Mouse (Mus musculus) cortical plate, adult 2 months (tissue): ENCODE measurements around the gene Cd300ld4. TPM values are rescaled to one million over a fixed set of nuclear protein-coding genes. Genes with fewer than 3 reads are reported as not detected.

Source experiments
- H3K27ac ChIP-seq: fragments of 200-500 bp; 2 replicates; pipeline ENCODE4 v1.5.1; 2012; ENCODE audit warnings: low read length, control low read depth, inconsistent platforms; ENCODE audit not compliant: insufficient read depth
- H3K4me1 ChIP-seq: fragments of 200-500 bp; 2 replicates; pipeline ENCODE4 v1.6.1; 2011; ENCODE audit warnings: low read length; ENCODE audit not compliant: control insufficient read depth, insufficient read depth
- H3K4me3 ChIP-seq: fragments of 200-500 bp; 2 replicates; pipeline ENCODE4 v1.5.1; 2011; ENCODE audit warnings: mild to moderate bottlenecking, low read length, control low read depth; ENCODE audit not compliant: insufficient read depth
- CTCF ChIP-seq: fragments of 200-500 bp; IDR thresholded peaks from 2 replicates; pipeline ENCODE4 v1.5.1; 2011; ENCODE audit warnings: mild to moderate bottlenecking, control low read depth, low read length; ENCODE audit not compliant: insufficient read depth; ENCODE audit errors: extremely low read depth
- POLR2A ChIP-seq: fragments of 200-500 bp; IDR thresholded peaks from 2 replicates; pipeline ENCODE4 v1.6.1; 2011; ENCODE audit warnings: mild to moderate bottlenecking, low read length, control low read depth; ENCODE audit not compliant: insufficient read depth; ENCODE audit errors: extremely low read depth
- polyA plus RNA-seq: library from polyadenylated mRNA; depleted of rRNA; stranded (reverse); fragments of >200 nt; gene quantifications from 2 replicates; pipeline ENCODE4 v1.2.3, GENCODE M21; 2012; rRNA removed

Gene Cd300ld4
- polyA plus RNA-seq, 1 experiment: 0.44 TPM

GRCm38 (mm10) chr11:114981866-114982265 lies 44.9 kb downstream of the Cd300ld4 start:
- Histone ChIP-seq H3K4me3 (no peak overlapping the region), H3K4me1 (no peaks in the 10 kb centered on the region), H3K27ac (no peak overlapping the region)
- TF ChIP-seq CTCF (no peak), POLR2A (no peak)

GRCm38 (mm10) chr11:114972726-114973125 lies 54.1 kb downstream of the Cd300ld4 start:
- TF ChIP-seq CTCF (no peak), POLR2A (no peak)
- Histone ChIP-seq H3K4me3 (no peak overlapping the region), H3K4me1 (no peaks in the 10 kb centered on the region), H3K27ac (no peak overlapping the region)

Other genes with a start within 250 kb of the Cd300ld4 start
- 50.7 and 56.1 TPM in 2 replicates for gene Btbd17, start 231.1 kb downstream of the Cd300ld4 start, polyA plus RNA-seq
- not detected in 2 replicates for gene Gpr142, start 228.1 kb downstream of the Cd300ld4 start, polyA plus RNA-seq
- gene Gprc5c, start 175.9 kb downstream of the Cd300ld4 start, polyA plus RNA-seq: 4.2 and 4.3 TPM in 2 replicates
- gene Cd300a, start 137.0 kb downstream of the Cd300ld4 start, polyA plus RNA-seq: 0.81 and 0.88 TPM in 2 replicates
- 0.08 and 0.13 TPM in 2 replicates for gene Cd300lb, start 92.6 kb downstream of the Cd300ld4 start, polyA plus RNA-seq
- not detected in 2 replicates for gene Cd300c, start 57.9 kb downstream of the Cd300ld4 start, polyA plus RNA-seq
- gene Cd300ld, start 37.1 kb downstream of the Cd300ld4 start, polyA plus RNA-seq: 0.10 and 0.11 TPM in 2 replicates
- gene Cd300c2, start 25.1 kb downstream of the Cd300ld4 start, polyA plus RNA-seq: 7.5 and 7.6 TPM in 2 replicates
- 0.32 TPM in 1 of 2 replicates, not detected in the other for gene Cd300ld2, start 10.8 kb downstream of the Cd300ld4 start, polyA plus RNA-seq
- 0.36 TPM in 1 of 2 replicates, not detected in the other for gene Cd300ld5, start 10.8 kb upstream of the Cd300ld4 start, polyA plus RNA-seq
- gene Cd300ld3, start 21.4 kb upstream of the Cd300ld4 start, polyA plus RNA-seq: 1.0 and 1.2 TPM in 2 replicates
- gene Cd300e, start 35.2 kb upstream of the Cd300ld4 start, polyA plus RNA-seq: 0.09 and 0.17 TPM in 2 replicates
- gene Rab37, start 64.4 kb upstream of the Cd300ld4 start, polyA plus RNA-seq: 2.5 and 2.9 TPM in 2 replicates
- 0.08 TPM in 2 replicates for gene Cd300lf, start 107.0 kb upstream of the Cd300ld4 start, polyA plus RNA-seq
- 73.8 and 74.1 TPM in 2 replicates for gene Slc9a3r1, start 136.3 kb upstream of the Cd300ld4 start, polyA plus RNA-seq
- gene Tmem104, start 160.5 kb upstream of the Cd300ld4 start, polyA plus RNA-seq: 9.5 and 10.3 TPM in 2 replicates
- gene Nat9, start 160.8 kb upstream of the Cd300ld4 start, polyA plus RNA-seq: 40.9 and 43.2 TPM in 2 replicates
- gene Grin2c, start 240.2 kb upstream of the Cd300ld4 start, polyA plus RNA-seq: 35.8 and 37.4 TPM in 2 replicates